Mouse (Mus musculus) subcutaneous adipose tissue, adult 2 months (tissue): ENCODE data around the gene Taf1d. TPM values are rescaled to one million over a fixed set of nuclear protein-coding genes. Genes with fewer than 3 reads are reported as not detected.

ENCODE experiments used
- polyA plus RNA-seq: library from polyadenylated mRNA; depleted of rRNA; stranded (reverse); fragments of >200 nt; gene quantifications from 2 replicates; pipeline ENCODE4 v1.2.3, GENCODE M21; 2012; ENCODE audit warnings: low replicate concordance; rRNA removed

Taf1d gene
- polyA plus RNA-seq = 9.1 and 27.6 TPM in 2 replicates

GRCm38 (mm10) chr9:15305503-15306397, at the start of gene Taf1d:
TSS of gene Taf1d (plus strand) at chr9:15306214.

GRCm38 (mm10) chr9:15279649-15280490, 26.1 kb upstream of the Taf1d start, which contains the start of gene Med17:
TSS of gene Med17 (minus strand) at chr9:15279931.

GRCm38 (mm10) chr9:15306398-15307119, 545 bp downstream of the Taf1d start, which contains the start of gene 4931406C07Rik:
TSS of gene 4931406C07Rik (minus strand) at chr9:15306448.

GRCm38 (mm10) chr9:15357484-15358275, 51.7 kb downstream of the Taf1d start, which contains the start of gene Cep295:
TSS of gene Cep295 (minus strand) at chr9:15357788.

Other genes starting within 250 kb of the Taf1d start
- 4.4 and 7.5 TPM in 2 replicates for gene Hephl1, start 194.1 kb upstream of the Taf1d start, polyA plus RNA-seq
- gene Vstm5, start 67.2 kb upstream of the Taf1d start, polyA plus RNA-seq = 0.62 and 0.69 TPM in 2 replicates
- gene Med17, start 26.3 kb upstream of the Taf1d start, polyA plus RNA-seq = 20.4 and 27.4 TPM in 2 replicates
- gene 4931406C07Rik, start 234 bp downstream of the Taf1d start, polyA plus RNA-seq = 36.7 and 89.8 TPM in 2 replicates
- gene Cep295, start 51.6 kb downstream of the Taf1d start, polyA plus RNA-seq = 5.4 and 6.4 TPM in 2 replicates
- gene Smco4, start 187.2 kb downstream of the Taf1d start, polyA plus RNA-seq = 20.3 and 21.0 TPM in 2 replicates